Mouse (Mus musculus) hindbrain, postnatal 0 days (tissue): Measurements from ENCODE around the gene Gm20388. TPM values are rescaled to one million over a fixed set of nuclear protein-coding genes. Genes with fewer than 3 reads are reported as not detected.

ENCODE experiments used
- ATAC-seq: fragments of 200-750 bp; cut with Nextera tagmentation; 2 replicates; pipeline ENCODE4 v1.8.0; 2017; ENCODE audit warnings: mild to moderate bottlenecking, moderate TSS enrichment, moderate library complexity
- DNase-seq: peaks from one replicate; pipeline ENCODE4 v3.0.0-alpha.2; 2015; ENCODE audit warnings: low spot score
- H3K27ac ChIP-seq: fragments of 300-500 bp; sonication (generic); 2 replicates; pipeline ENCODE4 v1.5.1; 2014; ENCODE audit warnings: mild to moderate bottlenecking
- H3K27me3 ChIP-seq: fragments of 300-500 bp; sonication (generic); 2 replicates; pipeline ENCODE4 v1.6.1; 2014; ENCODE audit warnings: low read length, mixed read lengths; ENCODE audit not compliant: insufficient read depth
- H3K36me3 ChIP-seq: fragments of 300-500 bp; sonication (generic); 2 replicates; pipeline ENCODE4 v1.6.1; 2014; ENCODE audit warnings: low read length, mixed read lengths; ENCODE audit not compliant: insufficient read depth
- H3K4me1 ChIP-seq: fragments of 300-500 bp; sonication (generic); 2 replicates; pipeline ENCODE4 v1.6.1; 2014; ENCODE audit warnings: antibody characterized with exemption, low read length, mixed read lengths; ENCODE audit not compliant: insufficient read depth
- H3K4me2 ChIP-seq: fragments of 300-500 bp; sonication (generic); 2 replicates; pipeline ENCODE4 v1.6.1; 2014; ENCODE audit warnings: low read depth, mild to moderate bottlenecking, low read length, moderate library complexity, mixed read lengths
- H3K4me3 ChIP-seq: fragments of 300-500 bp; sonication (generic); 2 replicates; pipeline ENCODE4 v1.5.1; 2014; ENCODE audit warnings: low read length
- H3K9ac ChIP-seq: fragments of 300-500 bp; sonication (generic); replicated peaks from 2 replicates; pipeline ENCODE4 v1.6.1; 2014; ENCODE audit warnings: mild to moderate bottlenecking, low read length, moderate library complexity, mixed read lengths
- H3K9me3 ChIP-seq: fragments of 300-500 bp; sonication (generic); 2 replicates; pipeline ENCODE4 v1.6.1; 2016; ENCODE audit warnings: low read length, mixed read lengths
- CTCF ChIP-seq: IDR thresholded peaks from 2 replicates; pipeline ENCODE4 v1.5.1; 2016; ENCODE audit warnings: antibody characterized with exemption, control low read depth, low read depth
- WGBS: fragments of 180-500 bp; shearing (Covaris S2); extraction: QIAGEN DNeasy Blood & Tissue Kit; methylation state at CpG from one replicate; pipeline ENCODE4 v1.1.7; 2014; 5-methylcytosine and 5-hydroxymethylcytosine counted together
- polyA plus RNA-seq: library from polyadenylated mRNA; unstranded; fragments of >200 nt; fragmentation: Nextera tagmentation; extraction: Ambion mirVana; gene quantifications from 2 replicates; pipeline ENCODE4 v1.2.1, GENCODE M21; 2015
- total RNA-seq: library from RNA; depleted of rRNA; stranded (reverse); fragments of >200 nt; gene quantifications from 2 replicates; pipeline ENCODE4 v1.2.3, GENCODE M21; 2014

Gene Gm20388
- total and polyA plus RNA-seq, 2 experiments from 2014 or later, result 71.3 TPM; not detected in 1

DNA sequence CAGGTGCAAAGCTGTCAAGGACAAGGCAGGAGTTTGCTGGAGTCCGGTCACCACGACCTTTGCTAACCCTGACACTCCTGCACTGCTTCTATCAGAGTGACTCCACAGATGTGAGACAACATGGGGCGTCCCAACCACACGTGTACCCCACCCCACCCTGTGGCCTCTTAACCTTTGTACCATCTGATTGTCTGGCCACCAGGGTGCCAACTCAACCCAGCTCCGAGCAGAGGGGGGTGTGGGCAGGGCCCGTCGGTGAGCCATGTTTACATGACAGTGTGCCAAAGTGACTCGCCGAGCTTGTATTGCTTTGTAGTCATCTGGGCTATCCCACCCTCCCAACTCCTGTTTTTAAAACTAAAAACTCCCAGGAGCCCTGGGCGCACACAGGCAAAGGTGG is 4434.5 kb downstream of the Gm20388 start:
- H3K9me3 ChIP-seq, result no peaks in the 10 kb centered on the region
- no peak overlapping the region for H3K27ac ChIP-seq
- TF ChIP-seq CTCF, result no peak
- H3K9ac ChIP-seq, result no peak overlapping the region
- 0 out of 2 replicates have a peak, but pooled peaks cover 3% of the 10 kb centered on the region for H3K4me1 ChIP-seq
- peaks cover 32% of the 10 kb centered on the region; the same call in 1 of the 2 replicates for H3K36me3 ChIP-seq
- H3K4me3 ChIP-seq, result no peak overlapping the region
- no peak overlapping the region for H3K4me2 ChIP-seq
- DNase-seq (no peak), ATAC-seq (no peak)
- H3K27me3 ChIP-seq, result no peaks in the 10 kb centered on the region
- WGBS, result 74% methylated on average over 10 of the region's 10 CpGs

DNA sequence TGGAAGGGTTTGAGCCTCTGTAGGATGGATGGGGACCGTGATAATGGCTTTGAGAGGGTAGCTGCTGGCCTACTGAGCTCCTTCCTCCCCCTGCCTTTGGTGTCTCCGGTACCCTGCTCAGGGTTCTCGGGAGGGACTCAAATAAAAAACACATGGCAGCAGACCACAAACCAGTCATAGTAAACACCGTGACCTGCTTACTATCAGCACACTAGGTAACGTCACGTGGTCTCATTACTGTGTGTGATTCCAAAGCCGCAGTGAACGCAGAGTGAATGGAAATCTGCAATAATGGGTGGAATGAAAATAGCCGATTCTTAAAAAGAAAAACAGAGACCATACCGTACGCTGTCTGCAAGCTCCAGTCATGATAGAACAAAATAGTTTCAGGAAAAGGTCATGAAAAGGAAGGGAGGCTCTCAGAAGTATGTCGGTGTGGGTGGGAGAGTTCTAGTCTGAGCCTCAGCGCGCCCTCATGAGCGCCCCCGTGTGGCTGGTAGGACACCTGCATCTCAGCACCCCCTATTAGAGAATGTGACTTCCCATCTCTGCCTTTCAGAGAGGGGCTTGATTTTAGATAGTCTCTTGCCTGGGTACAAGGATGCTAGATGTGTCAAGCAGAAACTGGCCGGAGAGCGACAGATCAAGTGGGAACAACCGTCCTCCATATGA is 4436.3 kb downstream of the Gm20388 start:
- no peak overlapping the region for H3K4me2 ChIP-seq
- peaks cover 21% of the 10 kb centered on the region; the same call in 1 of the 2 replicates for H3K36me3 ChIP-seq
- no peak overlapping the region for H3K4me3 ChIP-seq
- peak; percentile 67 for ATAC-seq
- peak; percentile 83 for DNase-seq
- peak; percentile 98 for TF ChIP-seq CTCF
- 48% methylated on average over 19 of the region's 19 CpGs for WGBS
- no peaks in the 10 kb centered on the region for H3K4me1 ChIP-seq
- no peak overlapping the region for H3K27ac ChIP-seq
- no peaks in the 10 kb centered on the region for H3K27me3 ChIP-seq
- no peaks in the 10 kb centered on the region for H3K9me3 ChIP-seq
- no peak overlapping the region for H3K9ac ChIP-seq

DNA sequence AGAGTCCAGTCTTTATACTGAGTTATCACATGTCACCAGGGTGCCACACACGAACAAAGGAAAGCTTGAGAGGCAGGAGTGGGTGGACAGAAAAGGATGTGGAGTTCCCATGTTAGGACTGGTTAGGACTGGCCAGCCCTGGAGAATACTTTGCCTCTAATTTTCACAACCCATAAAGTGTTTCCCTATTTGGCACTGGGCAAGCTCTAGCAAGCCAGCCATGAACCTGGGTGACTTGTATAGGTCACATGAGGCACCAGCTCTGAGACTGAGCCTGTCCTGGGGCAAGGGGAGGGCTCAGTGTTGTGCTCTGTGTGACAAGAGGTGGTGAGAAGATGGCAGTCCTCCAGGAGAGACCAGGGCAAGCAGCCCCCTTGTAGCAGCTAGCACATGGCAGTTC is 4437.4 kb downstream of the Gm20388 start:
- no peaks in the 10 kb centered on the region for H3K4me1 ChIP-seq
- H3K36me3 ChIP-seq, result peaks cover 18% of the 10 kb centered on the region; the same call in 1 of the 2 replicates
- H3K9me3 ChIP-seq, result no peaks in the 10 kb centered on the region
- no peak overlapping the region for H3K9ac ChIP-seq
- ATAC-seq, result no peak
- H3K4me3 ChIP-seq, result no peak overlapping the region
- H3K27ac ChIP-seq, result no peak overlapping the region
- no peak for DNase-seq
- no peak for TF ChIP-seq CTCF
- no peaks in the 10 kb centered on the region for H3K27me3 ChIP-seq
- no peak overlapping the region for H3K4me2 ChIP-seq
- 22% methylated on average over 1 of the region's 1 CpGs for WGBS

DNA sequence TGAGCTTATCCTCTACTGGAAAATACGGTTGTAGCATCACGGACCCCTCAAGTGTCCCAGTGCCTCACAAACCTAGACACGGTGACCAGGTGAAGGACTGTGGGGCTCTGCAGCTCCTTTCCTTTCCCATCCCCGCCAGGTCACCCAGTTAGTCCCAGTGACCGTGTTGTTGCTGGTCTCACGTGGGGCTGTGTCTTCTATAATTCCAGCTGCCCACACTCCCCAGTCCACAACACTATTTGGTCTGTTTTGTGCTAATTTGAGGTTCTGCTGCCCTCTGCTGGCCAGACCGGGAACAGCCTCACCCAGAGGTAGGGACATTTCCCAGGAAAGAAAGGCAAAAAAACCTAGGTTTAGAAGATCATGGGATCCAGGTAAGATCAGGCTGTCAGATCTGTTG is 4439.0 kb downstream of the Gm20388 start:
- H3K27ac ChIP-seq, result no peak overlapping the region
- H3K4me2 ChIP-seq, result no peak overlapping the region
- no peak overlapping the region for H3K9ac ChIP-seq
- ATAC-seq, result peak; percentile 55
- H3K36me3 ChIP-seq, result peaks cover 2% of the 10 kb centered on the region; the same call in 1 of the 2 replicates
- H3K9me3 ChIP-seq, result no peaks in the 10 kb centered on the region
- DNase-seq, result peak; percentile 86
- 38% methylated on average over 7 of the region's 7 CpGs for WGBS
- peak; percentile 99 for TF ChIP-seq CTCF
- no peaks in the 10 kb centered on the region for H3K27me3 ChIP-seq
- no peak overlapping the region for H3K4me3 ChIP-seq
- H3K4me1 ChIP-seq, result no peaks in the 10 kb centered on the region

DNA sequence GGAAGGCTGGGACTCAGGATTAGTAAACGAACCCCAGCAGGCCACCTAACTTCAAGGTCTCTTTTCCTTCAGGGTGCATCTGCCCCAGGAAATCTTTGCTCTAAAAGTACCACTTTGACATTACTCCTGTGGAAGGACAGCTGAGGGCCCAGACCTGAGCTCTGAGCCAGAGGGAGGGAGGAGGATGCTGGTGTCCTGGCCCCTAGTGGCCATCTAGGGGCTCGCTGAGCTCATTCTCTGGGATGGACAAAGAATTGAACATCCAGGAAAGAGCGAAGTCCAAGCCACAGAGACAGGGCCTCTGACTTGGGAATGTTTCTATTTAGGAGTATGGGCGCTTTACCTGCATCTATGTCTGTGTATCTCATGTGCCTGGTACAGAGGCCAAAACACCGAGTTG is 4441.0 kb downstream of the Gm20388 start:
- ATAC-seq (no peak), DNase-seq (no peak)
- no peak overlapping the region for H3K27ac ChIP-seq
- no peaks in the 10 kb centered on the region for H3K36me3 ChIP-seq
- no peak overlapping the region for H3K9ac ChIP-seq
- WGBS, result 65% methylated on average over 5 of the region's 5 CpGs
- TF ChIP-seq CTCF, result peak; percentile 57
- H3K4me2 ChIP-seq, result no peak overlapping the region
- H3K4me3 ChIP-seq, result no peak overlapping the region
- H3K9me3 ChIP-seq, result no peaks in the 10 kb centered on the region
- H3K27me3 ChIP-seq, result no peaks in the 10 kb centered on the region
- H3K4me1 ChIP-seq, result no peaks in the 10 kb centered on the region

DNA sequence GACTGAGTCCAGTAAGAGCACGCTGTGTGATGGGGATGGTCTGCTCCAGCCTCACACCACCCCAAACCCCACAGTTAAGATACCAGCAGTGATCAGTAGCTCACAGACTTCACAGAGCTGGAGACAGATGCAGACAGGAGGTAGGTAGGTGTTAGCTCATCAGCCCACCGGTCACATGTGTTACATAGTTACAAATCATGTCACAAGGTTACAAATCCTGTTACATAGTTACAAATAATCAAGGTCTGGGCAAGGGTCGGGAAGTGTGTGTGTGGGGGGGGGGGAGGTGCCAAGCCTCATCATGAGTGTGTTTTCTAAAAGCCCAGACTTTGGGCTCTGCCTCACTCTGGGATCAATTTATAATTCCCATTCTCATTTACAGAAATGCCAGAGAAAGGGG is 4450.3 kb downstream of the Gm20388 start:
- WGBS, result 86% methylated on average over 3 of the region's 3 CpGs
- Histone ChIP-seq H3K4me2 (no peak overlapping the region), H3K27me3 (no peaks in the 10 kb centered on the region), H3K4me1 (no peaks in the 10 kb centered on the region), H3K4me3 (no peak overlapping the region), H3K27ac (no peak overlapping the region), H3K36me3 (no peaks in the 10 kb centered on the region), H3K9ac (no peak overlapping the region), H3K9me3 (no peaks in the 10 kb centered on the region)
- DNase-seq (no peak), ATAC-seq (no peak)
- no peak for TF ChIP-seq CTCF

DNA sequence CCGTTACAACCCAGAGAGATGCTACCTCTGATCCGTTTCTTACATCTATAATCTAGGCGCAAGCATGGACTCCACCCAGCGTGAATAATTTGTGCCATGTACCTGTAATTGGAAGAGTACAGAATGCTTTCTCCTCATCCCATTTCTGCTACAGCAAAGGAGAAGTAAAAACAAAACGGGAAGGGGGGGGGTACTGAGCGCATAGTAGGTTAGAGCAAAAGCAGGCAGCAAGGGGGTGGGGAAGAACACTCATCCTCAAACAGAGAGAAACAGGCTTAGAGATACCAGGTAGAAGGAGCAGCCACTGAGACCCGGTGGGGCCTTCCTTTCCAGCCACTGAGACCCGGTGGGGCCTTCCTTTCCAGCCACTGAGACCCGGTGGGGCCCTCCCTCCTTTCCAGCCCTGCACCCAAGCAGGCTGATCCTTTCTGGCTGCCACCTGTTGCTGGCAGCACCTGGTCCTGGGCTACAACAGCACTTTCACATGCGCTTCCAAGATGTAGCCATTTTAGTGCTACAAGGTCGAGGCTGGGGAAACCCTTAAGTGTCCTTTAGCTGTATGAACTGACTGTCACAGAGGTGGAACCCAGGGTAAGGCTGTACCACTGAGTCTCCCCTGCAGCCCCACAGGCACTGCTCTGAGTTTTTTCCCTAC is 4451.3 kb downstream of the Gm20388 start:
- Histone ChIP-seq H3K4me3 (no peak overlapping the region), H3K9ac (no peak overlapping the region), H3K4me2 (no peak overlapping the region), H3K9me3 (no peaks in the 10 kb centered on the region), H3K27ac (no peak overlapping the region), H3K4me1 (no peaks in the 10 kb centered on the region), H3K36me3 (peaks cover 2% of the 10 kb centered on the region; the same call in 1 of the 2 replicates), H3K27me3 (no peaks in the 10 kb centered on the region)
- no peak for TF ChIP-seq CTCF
- no peak for ATAC-seq
- 85% methylated on average over 11 of the region's 11 CpGs for WGBS
- DNase-seq, result no peak
